Comparison of ENCODE assay signal across 8 mouse cellular contexts in genomic region chr4:63158961-63159592, GRCm38 (mm10). TPM values are rescaled to one million over a fixed set of nuclear protein-coding genes. Genes with fewer than 3 reads are reported as not detected.
DNase-seq lines count a peak whose midpoint lies in the region; ATAC-seq and TF ChIP-seq lines count a peak whose summit lies in the region.

No protein-coding gene starts in this region.

- H3K9ac ChIP-seq in forebrain, embryonic 16.5 days (replicated peaks; ENCODE audit: low read depth, low read length): no peak overlapping the region

- 13% methylated on average over 5 of the region's 5 CpGs for WGBS in forebrain, embryonic 16.5 days

- no peak overlapping the region for H3K4me2 ChIP-seq in forebrain, embryonic 16.5 days (ENCODE audit: low read length)

- peak; percentile 54 for DNase-seq in cerebellum, adult 11 months
- peak; percentile 40 for DNase-seq in heart, postnatal 25 days (ENCODE audit: low spot score)
- peak; percentile 86 for DNase-seq in layer of hippocampus, adult 11-12 months (ENCODE audit: low spot score)
- DNase-seq in lung, adult 18-20 months: peak; percentile 68 to 77
- peak; percentile 85 for DNase-seq in ovary, postnatal 14 days (ENCODE audit: low spot score)
- DNase-seq in thymus, postnatal 0 days (ENCODE audit: low spot score): peak; percentile 70

- H3K27ac ChIP-seq in forebrain, embryonic 16.5 days (ENCODE audit: low read length): no peak overlapping the region

- H3K9me3 ChIP-seq in E14TG2a.4 (ENCODE audit: low read length): no peaks in the 10 kb centered on the region
- H3K9me3 ChIP-seq in forebrain, embryonic 16.5 days (ENCODE audit: control insufficient read depth, low read length): no peaks in the 10 kb centered on the region

- peak; percentile 93 for ATAC-seq in forebrain, embryonic 16.5 days

- TF ChIP-seq CTCF in E14TG2a.4 (conservative IDR thresholded peaks at IDR 0.05; ENCODE audit: low read length): peak; percentile 49

- H3K36me3 ChIP-seq in E14TG2a.4 (ENCODE audit: insufficient read depth, low read length): no peaks in the 10 kb centered on the region
- no peaks in the 10 kb centered on the region for H3K36me3 ChIP-seq in forebrain, embryonic 16.5 days (ENCODE audit: control insufficient read depth, insufficient read depth)

- intact Hi-C loops in heart, postnatal 25 days (cut with DNase I): no loop called here

- H3K4me3 ChIP-seq in E14TG2a.4 (replicated peaks; ENCODE audit: low read length): no peak overlapping the region
- H3K4me3 ChIP-seq in forebrain, embryonic 16.5 days (replicated peaks; ENCODE audit: low read length): no peak overlapping the region

- 0 out of 2 replicates have a peak, but pooled peaks cover 3% of the 10 kb centered on the region for H3K4me1 ChIP-seq in E14TG2a.4 (replicated peaks; ENCODE audit: low read depth, low read length)
- H3K4me1 ChIP-seq in forebrain, embryonic 16.5 days (replicated peaks; ENCODE audit: control insufficient read depth, insufficient read depth, low read length): no peaks in the 10 kb centered on the region

- H3K27me3 ChIP-seq in E14TG2a.4 (ENCODE audit: insufficient read depth, low read length): peaks cover 2% of the 10 kb centered on the region; the same call in 1 of the 2 replicates
- no peaks in the 10 kb centered on the region for H3K27me3 ChIP-seq in forebrain, embryonic 16.5 days (replicated peaks; ENCODE audit: control insufficient read depth, insufficient read depth, low read length)

RNA-seq across cellular contexts. Expression of gene Ambp, which starts 4.5 kb away (rescaled TPM):
- polyA plus RNA-seq in forebrain, embryonic 16.5 days (2015; fragmentation: Nextera tagmentation; extraction: Ambion mirVana): 0.22 TPM in 1 of 2 replicates, not detected in the other
- total RNA-seq in heart, postnatal 25 days (2021): not detected
- 0.31 and 0.85 TPM in 2 replicates for polyA plus RNA-seq in thymus, postnatal 0 days (2015; fragmentation: Nextera tagmentation; extraction: Ambion mirVana)

RNA-seq across cellular contexts. Expression of gene Kif12, which starts 12.9 kb away (rescaled TPM):
- polyA plus RNA-seq in forebrain, embryonic 16.5 days (2015; fragmentation: Nextera tagmentation; extraction: Ambion mirVana): 0.10 and 0.17 TPM in 2 replicates
- not detected for total RNA-seq in heart, postnatal 25 days (2021)
- 0.19 and 0.26 TPM in 2 replicates for polyA plus RNA-seq in thymus, postnatal 0 days (2015; fragmentation: Nextera tagmentation; extraction: Ambion mirVana)

RNA-seq across cellular contexts. Expression of gene Col27a1, which starts 54.7 kb away (rescaled TPM):
- polyA plus RNA-seq in forebrain, embryonic 16.5 days (2015; fragmentation: Nextera tagmentation; extraction: Ambion mirVana): 0.88 and 0.98 TPM in 2 replicates
- total RNA-seq in heart, postnatal 25 days (2021): 1 to 10 TPM; 1.3 to 1.7 TPM
- 1.8 and 1.9 TPM in 2 replicates for polyA plus RNA-seq in thymus, postnatal 0 days (2015; fragmentation: Nextera tagmentation; extraction: Ambion mirVana)
